ENCODE assay signal across 19 mouse cellular contexts in genomic region chr2:94389000-94389399, GRCm38 (mm10). TPM values are rescaled to one million over a fixed set of nuclear protein-coding genes. Genes with fewer than 3 reads are reported as not detected.
DNase-seq lines count a peak whose midpoint lies in the region; ATAC-seq lines count a peak whose summit lies in the region.
"Had no signal": no experiment of that assay in that cellular context is flagged by ENCODE, and none has a peak within 500 bp of the region (broad histone marks: within the 10 kb centered on the region; RNA-seq: fewer than 3 reads in every experiment).

No protein-coding gene starts in this region.

- H3K9me3 ChIP-seq in heart, embryonic 16.5 days (replicated peaks; ENCODE audit: control insufficient read depth, low read length): no peaks in the 10 kb centered on the region
- H3K9me3 ChIP-seq: hindbrain, embryonic 10.5 days; limb, embryonic 15.5 days; midbrain, embryonic 13.5 days had no signal

- no peak overlapping the region for H3K4me2 ChIP-seq in heart, embryonic 16.5 days (ENCODE audit: low read depth, low read length)
- H3K4me2 ChIP-seq: limb, embryonic 15.5 days; midbrain, embryonic 13.5 days had no signal

- DNase-seq in heart, adult 9 months (ENCODE audit: low spot score in 2 of 2): no peak
- DNase-seq in adrenal gland, postnatal 10 days: peak; percentile 30
- no peak for DNase-seq in gastrocnemius, postnatal 4 days (ENCODE audit: low spot score in 2 of 2)
- no peak for DNase-seq in layer of hippocampus, adult 8-10 months (ENCODE audit: low spot score in 2 of 2)
- DNase-seq: cerebellum, adult 18-20 months; kidney, adult 18-20 months; kidney, postnatal 25 days; lung, adult 18-20 months; right cerebral cortex, adult 18-20 months; thymus, adult 18-20 months had no signal

- H3K9ac ChIP-seq in heart, embryonic 16.5 days (ENCODE audit: low read length): no peak overlapping the region
- H3K9ac ChIP-seq: limb, embryonic 15.5 days; midbrain, embryonic 13.5 days had no signal

- no peak overlapping the region for H3K4me3 ChIP-seq in heart, embryonic 16.5 days (ENCODE audit: low read length)
- H3K4me3 ChIP-seq: erythroblast, embryonic 14.5 days; hindbrain, embryonic 10.5 days; limb, embryonic 15.5 days; midbrain, embryonic 13.5 days had no signal

- 0 out of 2 replicates have a peak, but pooled peaks cover 4% of the 10 kb centered on the region for H3K36me3 ChIP-seq in heart, embryonic 16.5 days (ENCODE audit: control insufficient read depth, insufficient read depth)

- 43% methylated on average over 9 of the region's 9 CpGs for WGBS in heart, embryonic 16.5 days

- peaks cover 14% of the 10 kb centered on the region for H3K4me1 ChIP-seq in heart, embryonic 16.5 days (ENCODE audit: control insufficient read depth, insufficient read depth, low read length)
- H3K4me1 ChIP-seq: hindbrain, embryonic 10.5 days; limb, embryonic 15.5 days; midbrain, embryonic 13.5 days had no signal

- H3K27me3 ChIP-seq in heart, embryonic 16.5 days (ENCODE audit: control insufficient read depth, insufficient read depth, low read length): no peaks in the 10 kb centered on the region
- H3K27me3 ChIP-seq: limb, embryonic 15.5 days; midbrain, embryonic 13.5 days had no signal

- ATAC-seq in heart, embryonic 16.5 days (replicated peaks; ENCODE audit: extremely low read depth, insufficient read depth, low FRiP score): peak; percentile 52
- ATAC-seq in megakaryocyte, adult 5-6 weeks (ENCODE audit: poor library complexity, severe bottlenecking): peak; percentile 90
- ATAC-seq in activated CD4-positive, CD25-positive, alpha-beta regulatory T cell, adult 4 months: no peak
- ATAC-seq: CD4-positive, CD25-positive, alpha-beta regulatory T cell, adult 4 months; forebrain, embryonic 16.5 days; midbrain, embryonic 13.5 days had no signal

- H3K27ac ChIP-seq in heart, embryonic 16.5 days (ENCODE audit: low read length): no peak overlapping the region
- H3K27ac ChIP-seq: hindbrain, embryonic 10.5 days; limb, embryonic 15.5 days; midbrain, embryonic 13.5 days had no signal

RNA-seq across cellular contexts. Expression of gene Ttc17, which starts 17.5 kb away (rescaled TPM):
- 16.9 and 17.5 TPM in 2 replicates for polyA plus RNA-seq in heart, embryonic 16.5 days (2015; fragmentation: Nextera tagmentation; extraction: Ambion mirVana)
- total RNA-seq in adrenal gland, postnatal 10 days (2021): 10 to 100 TPM; 26.7 to 28.0 TPM
- total RNA-seq in megakaryocyte, adult 5-6 weeks (2015): 28.0 and 38.5 TPM in 2 replicates
- total RNA-seq in megakaryocyte, adult 5-6 weeks (2017): 26.6 and 40.2 TPM in 2 replicates
- total RNA-seq in gastrocnemius, postnatal 4 days (2021): 10 to 100 TPM; 21.5 to 23.2 TPM
- total RNA-seq in layer of hippocampus, adult 8-10 months (2022): 10 to 100 TPM; 37.3 to 39.9 (median 38.4) TPM
- 10 to 100 TPM; 34.9 to 36.7 TPM for polyA plus RNA-seq in activated CD4-positive, CD25-positive, alpha-beta regulatory T cell, adult 4 months (2017; shearing (Covaris generic))

RNA-seq across cellular contexts. Expression of gene Api5, which starts 48.9 kb away (rescaled TPM):
- polyA plus RNA-seq in heart, embryonic 16.5 days (2015; fragmentation: Nextera tagmentation; extraction: Ambion mirVana): 84.0 and 90.2 TPM in 2 replicates
- 10 to 100 TPM; 65.4 to 65.9 TPM for total RNA-seq in adrenal gland, postnatal 10 days (2021)
- total RNA-seq in megakaryocyte, adult 5-6 weeks (2015): 136 and 156 TPM in 2 replicates
- 149 and 157 TPM in 2 replicates for total RNA-seq in megakaryocyte, adult 5-6 weeks (2017)
- total RNA-seq in gastrocnemius, postnatal 4 days (2021): 10 to 100 TPM; 36.1 to 41.4 TPM
- total RNA-seq in layer of hippocampus, adult 8-10 months (2022): 10 to 100 TPM; 57.7 to 70.2 (median 62.9) TPM
- 100 to 1,000 TPM; 104 to 109 TPM for polyA plus RNA-seq in activated CD4-positive, CD25-positive, alpha-beta regulatory T cell, adult 4 months (2017; shearing (Covaris generic))
